Mouse (Mus musculus): Measurements from ENCODE around the gene Gm4787.

GRCm38 (mm10) chr12:81421846-81422245 lies 42.6 kb upstream of the Gm4787 start, which contains the start of gene Adam4:
- no peak for TF ChIP-seq POLR2A (IDR thresholded peaks at IDR 0.05; ENCODE audit: low read depth, low read length)
- no peak for TF ChIP-seq CTCF (IDR thresholded peaks at IDR 0.05; ENCODE audit: extremely low read depth, insufficient read depth, insufficient read length, insufficient replicate concordance)

All from spleen, adult 2 months (tissue).